Mouse (Mus musculus) megakaryocyte-erythroid progenitor cell, adult 5-6 weeks (primary cell): ENCODE measurements around the gene Itpr1. TPM values are rescaled to one million over a fixed set of nuclear protein-coding genes. Genes with fewer than 3 reads are reported as not detected.

ENCODE experiments used
- ATAC-seq: replicated peaks from 2 replicates; pipeline ENCODE4 v1.8.0; 2016; ENCODE audit warnings: mild to moderate bottlenecking, inconsistent platforms; ENCODE audit not compliant: severe bottlenecking, poor library complexity, low FRiP score, low TSS enrichment
- total RNA-seq, 2 experiments: library from RNA; stranded (forward) in 1 of 2; stranded (reverse) in 1 of 2; fragments of 200-1000, 215-1000 nt in 1 of 2; fragments of >200 nt in 1 of 2; fragmentation: Nextera tagmentation in 1 of 2; gene quantifications; 2 replicates each; pipeline ENCODE4 v1.2.3; 2014 to 2017

The Itpr1 gene
- total RNA-seq, 2 experiments from 2014 or later = 24.8 to 57.6 TPM

DNA sequence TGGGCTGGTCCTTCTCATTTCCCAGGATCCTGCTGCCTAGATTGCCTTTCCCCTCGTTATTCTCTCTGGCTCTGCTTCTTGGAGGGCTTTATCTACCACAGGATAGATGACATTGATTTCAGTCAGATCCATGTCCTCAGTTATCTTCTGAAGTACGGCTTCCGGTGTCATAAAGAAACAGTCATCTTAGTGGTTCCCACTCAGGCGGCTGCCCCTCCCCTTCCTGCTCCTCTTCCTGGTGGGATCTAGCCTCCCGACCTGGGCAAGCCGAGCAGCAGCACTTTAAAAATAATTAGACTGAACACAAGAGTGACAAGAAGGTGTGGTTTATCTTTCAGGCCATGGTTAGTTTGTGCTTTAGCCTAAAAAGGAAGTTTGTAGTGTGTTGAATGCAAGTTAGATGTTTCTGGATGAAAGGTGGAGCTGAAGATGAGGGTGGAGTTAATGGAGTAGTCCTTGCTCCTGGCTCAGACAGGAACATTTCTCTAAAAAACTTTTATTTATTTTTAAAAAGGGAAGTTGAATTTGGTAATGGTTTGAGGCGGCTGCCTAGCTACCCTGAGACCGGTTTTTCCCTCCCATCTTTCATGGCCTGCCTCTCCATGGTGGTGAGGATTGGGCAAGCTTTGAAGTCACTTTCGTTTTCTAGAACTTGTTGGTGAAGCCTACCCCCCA is 94.2 kb downstream of the Itpr1 start:
- peak; percentile 87 for ATAC-seq

DNA sequence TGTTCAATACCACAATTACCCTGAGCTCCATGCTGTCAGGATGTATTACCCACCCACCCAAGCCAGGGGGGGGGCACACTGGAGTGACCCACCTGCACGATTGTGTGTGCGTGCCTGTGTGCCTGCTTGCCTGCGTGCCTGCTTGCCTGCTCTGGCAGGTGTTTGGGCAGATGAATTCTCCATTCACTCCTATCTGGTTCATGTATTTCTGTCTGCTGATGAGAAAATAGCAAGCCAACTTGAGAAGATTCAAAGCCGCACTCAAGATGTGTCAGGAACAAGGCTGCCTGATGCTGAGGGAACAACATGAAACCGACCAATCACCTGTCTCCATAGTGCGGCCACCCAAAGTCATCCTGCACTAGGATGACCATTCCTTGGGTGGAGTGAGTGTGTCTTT is 94.9 kb downstream of the Itpr1 start:
- ATAC-seq = no peak

DNA sequence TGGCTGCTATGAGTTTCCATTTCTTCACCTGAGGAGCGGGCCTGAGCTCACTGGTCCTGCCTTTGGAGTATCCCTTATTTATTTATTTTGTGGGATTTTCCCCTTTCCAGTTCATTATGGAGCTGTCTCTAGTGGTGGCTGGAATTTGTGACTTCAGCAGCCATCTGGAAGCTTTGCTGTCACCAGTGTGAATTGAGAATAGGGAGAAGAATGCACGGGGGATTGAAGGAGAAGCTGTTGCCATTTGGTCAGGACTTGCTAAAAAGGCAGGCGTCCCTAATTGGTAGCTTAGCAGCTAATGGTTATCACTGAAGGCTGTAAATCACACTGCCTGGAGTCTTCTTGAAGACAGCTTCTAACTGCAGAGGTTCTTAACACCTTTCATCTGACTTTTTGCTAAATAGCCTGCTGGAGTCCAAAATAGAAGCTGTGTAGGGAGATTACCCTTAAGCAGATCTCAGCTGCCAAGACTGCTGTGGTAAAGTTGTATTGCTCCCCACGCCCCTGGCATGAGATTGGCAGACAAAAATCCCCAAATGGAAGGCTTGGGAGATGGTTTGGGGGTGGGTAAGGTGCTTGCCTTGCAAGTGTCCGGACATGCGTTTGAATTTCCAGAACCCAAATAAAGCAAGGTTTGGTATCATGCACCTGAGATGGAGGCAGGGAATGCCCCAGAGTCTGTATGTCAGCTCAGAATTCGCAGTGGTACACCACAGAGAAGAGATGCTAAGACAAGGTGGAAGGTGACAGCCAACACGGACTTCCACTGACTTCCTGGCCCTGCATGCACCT is 96.7 kb downstream of the Itpr1 start:
- ATAC-seq = no peak

DNA sequence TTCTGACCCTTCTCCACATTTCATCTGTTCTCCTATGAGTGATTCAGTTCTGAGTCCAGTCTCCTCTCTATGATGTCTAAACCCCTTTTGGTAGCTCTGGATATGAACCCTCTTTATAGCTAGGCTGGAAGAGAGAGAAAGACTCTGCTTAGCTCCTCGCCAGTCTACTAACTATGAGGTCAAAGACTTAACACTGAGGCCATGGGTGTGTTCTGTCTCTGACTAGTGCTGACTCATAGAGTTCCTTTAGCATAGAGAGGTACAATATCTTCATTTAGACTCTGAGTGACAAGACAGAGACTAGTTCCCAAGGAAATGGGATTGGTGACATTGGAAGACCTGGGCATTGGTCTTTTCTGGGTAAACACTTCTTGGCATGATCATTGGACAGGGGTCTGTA is 100.2 kb downstream of the Itpr1 start:
- no peak for ATAC-seq

DNA sequence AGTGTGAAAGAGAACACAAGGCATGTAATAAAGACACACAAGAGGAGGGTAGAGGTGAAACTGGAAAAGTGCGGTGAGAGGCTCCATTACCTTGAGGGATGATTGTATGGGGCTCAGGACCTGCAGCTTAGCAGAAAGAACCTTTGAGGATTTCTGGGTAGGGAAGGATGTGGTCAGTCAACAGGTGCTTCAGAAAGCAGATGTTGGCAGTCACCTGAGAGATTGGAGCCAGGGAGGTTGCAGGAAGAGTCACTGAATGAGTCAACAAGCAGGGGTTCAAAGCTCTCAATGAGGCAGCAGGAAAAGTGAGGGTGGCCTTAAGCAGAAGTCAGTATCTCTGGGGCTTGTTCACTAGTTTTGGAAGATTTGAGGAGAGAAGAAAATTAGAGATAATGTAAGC is 101.1 kb downstream of the Itpr1 start:
- no peak for ATAC-seq

DNA sequence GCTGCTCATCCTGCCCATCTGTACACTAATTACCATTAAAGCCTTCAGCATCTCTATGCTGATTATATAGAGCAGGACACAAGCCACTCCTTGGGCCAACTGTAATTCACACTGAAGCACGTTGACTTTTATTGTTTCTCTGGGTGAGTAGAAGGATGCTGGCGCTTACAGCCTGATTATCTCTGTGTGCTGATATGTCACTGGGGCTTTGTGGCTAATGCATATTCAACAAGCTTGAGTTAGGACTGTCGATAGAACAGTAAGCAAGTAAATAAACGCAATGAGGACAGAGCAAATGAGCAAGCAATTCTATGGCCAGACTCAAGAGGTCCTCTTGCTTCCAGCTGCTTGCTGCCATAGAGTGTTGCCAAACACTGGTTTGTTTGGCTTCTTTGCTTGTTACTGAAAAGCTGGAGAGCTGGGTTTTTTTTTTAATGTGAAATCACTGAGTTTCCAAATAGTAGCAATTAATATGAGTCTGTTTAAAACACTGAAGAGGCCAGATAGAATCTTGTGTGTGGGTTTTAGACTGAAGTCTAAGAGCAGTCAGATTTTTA is 103.5 kb downstream of the Itpr1 start:
- no peak for ATAC-seq

DNA sequence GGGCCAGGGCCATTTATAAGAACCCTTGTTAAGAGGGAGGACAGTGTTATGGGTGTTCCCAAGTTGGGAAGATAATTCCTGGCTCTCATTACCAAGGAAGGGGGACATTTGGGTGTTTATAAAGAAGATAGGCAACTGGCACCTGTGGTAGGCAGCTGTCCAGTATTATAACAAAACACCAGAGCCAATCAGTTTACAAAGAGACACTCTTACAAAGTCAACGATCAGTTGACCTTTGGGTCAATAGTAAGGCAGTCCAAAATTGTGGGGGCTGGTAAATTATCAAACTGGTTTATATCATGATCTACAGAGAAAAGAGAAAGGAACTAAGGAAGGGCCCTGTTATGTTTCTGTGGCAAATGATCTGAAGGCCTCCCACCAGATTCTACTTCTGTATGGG is 104.1 kb downstream of the Itpr1 start:
- ATAC-seq = no peak

DNA sequence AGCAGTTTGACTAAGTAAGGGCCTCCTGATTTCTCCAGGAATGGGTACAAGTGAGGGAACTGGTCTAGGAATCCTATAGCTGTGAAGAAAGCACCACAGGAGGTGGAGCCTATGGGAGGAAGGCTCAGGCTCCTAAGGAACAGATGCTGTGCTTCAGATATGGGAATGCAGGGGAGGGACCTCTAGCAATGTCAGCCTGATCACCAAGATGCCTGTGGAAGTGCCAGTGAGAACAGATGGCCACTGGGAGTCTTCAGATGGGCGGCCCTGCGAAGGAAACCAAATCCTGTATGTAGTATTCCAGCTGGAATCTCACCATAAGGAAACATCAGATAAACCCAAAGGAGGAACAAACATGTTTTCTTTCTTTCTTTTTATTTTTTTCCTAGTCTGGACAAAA is 108.8 kb downstream of the Itpr1 start:
- ATAC-seq = no peak

DNA sequence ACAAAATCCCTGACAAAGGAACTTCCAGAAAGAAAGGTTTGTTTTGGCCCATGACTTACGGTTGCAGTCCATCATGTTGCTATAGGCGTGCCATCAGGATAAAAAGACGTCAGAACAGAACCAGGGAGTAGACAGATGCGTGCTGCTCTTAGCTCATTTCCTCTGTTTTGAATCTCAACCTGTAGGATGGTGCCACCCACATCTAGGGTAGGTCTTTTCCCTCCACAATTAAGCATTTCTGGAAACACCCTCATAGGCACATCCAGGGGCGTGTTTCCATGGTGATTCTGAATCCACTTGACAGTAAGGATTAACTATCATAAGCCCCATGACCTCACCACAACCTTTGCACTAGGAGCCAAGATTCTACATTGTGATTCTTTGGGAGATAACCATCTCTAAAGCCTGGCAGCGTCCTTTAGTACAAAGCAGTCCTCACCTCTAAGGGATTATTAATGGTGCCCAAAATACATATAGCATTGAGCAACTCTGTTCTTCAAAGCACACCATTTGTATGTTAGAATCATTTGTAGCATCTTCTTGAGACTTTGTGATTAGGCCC is 111.6 kb downstream of the Itpr1 start:
- ATAC-seq = no peak

DNA sequence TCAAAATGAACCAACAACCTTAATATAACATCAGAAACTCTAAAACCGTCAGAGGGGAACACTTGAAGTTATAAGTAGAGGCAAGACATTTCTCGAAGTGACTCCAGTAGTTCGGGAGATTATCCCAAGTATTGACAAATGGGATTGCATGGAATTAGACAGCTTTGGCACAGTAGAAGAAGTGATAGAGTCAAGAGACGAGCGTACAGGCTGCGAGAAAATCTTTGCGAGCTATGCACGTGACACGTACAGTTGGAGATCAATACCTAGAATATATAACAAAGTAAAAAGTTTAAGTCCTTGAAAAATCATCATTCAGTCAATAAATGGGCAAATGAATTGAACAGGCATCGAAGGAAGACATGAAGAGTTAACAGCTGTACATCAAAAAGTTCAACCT is 112.5 kb downstream of the Itpr1 start:
- no peak for ATAC-seq

DNA sequence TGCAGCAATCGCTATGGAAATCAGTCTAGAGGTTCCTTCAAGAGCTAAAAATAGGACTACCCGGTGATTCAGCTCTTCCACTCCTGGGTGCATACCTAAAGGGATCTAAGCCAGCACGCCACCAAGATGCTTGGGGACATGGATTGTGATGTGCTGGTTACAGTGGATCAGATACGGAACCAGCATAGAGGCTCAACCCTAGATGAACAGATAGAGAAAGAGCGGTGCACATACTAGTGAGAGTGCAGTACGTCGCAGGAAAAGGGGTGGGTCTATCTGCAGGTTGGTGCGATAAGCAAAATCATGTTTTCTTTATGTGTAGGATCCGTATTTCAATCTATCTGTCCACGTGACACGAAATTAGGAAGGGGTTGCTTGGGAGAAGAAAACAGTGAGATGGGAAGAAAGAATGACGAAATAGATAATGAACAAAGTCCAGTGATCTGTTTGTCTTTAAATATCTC is 113.1 kb downstream of the Itpr1 start:
- ATAC-seq = 0 out of 2 replicates have a peak, but pooled peaks have one; percentile 31

DNA sequence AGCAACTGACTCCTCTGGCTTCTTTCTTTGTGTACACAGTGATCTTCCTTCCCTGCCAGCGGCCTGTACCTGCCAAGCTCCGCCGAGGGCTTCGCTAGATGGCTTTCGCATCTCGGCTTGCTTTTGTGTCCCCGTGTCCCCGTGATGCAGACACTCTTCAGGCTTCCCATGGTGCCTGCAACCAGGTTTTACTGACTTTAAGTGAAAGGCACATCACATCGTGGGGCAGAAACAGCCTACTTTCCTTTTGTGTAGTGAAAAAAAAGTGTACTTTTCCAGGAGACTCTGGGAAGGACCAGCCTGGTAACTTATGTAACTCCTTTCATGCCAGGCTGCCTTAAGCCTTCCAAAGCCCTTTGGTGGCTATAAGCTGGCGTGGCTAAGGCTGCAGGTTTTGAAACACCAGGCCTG is 113.9 kb downstream of the Itpr1 start:
- ATAC-seq = no peak

DNA sequence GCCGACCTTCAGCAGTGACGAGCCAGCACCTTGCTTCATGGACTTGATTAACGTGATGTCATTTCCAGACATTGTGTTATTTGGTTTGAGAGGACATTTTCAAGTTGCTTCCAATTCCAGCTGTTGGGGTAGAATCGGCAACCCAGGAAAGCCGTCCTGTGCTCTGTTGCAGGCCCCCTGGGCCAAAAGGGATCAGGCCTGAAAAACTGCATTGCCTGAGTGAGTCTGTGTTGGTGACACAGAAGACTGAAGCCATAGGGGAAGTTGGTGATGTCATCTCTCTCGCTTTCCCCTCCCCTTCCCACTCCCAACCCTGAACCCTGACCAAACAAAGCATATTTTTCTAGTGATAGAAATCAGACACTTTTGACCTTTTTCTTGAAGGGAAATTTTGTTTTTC is 114.7 kb downstream of the Itpr1 start:
- no peak for ATAC-seq

DNA sequence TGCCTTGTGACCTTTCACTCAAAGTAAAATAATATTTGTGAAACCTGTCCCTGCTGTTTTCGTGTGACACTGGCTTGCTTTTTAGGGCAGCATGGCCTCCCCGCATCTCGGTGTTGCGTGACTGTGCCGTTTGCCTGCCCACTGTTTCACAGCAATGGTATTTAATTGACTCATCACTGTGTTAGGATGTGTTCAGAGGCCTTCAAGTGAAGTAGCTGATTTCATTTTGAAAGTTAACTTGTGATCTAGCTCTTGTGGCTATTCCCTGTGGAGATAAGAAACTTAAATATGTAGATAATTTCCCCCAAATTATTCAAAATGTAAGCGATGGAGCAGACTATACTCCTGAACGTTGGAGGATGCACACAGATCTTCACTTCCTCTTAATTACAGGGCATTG is 115.4 kb downstream of the Itpr1 start:
- no peak for ATAC-seq

DNA sequence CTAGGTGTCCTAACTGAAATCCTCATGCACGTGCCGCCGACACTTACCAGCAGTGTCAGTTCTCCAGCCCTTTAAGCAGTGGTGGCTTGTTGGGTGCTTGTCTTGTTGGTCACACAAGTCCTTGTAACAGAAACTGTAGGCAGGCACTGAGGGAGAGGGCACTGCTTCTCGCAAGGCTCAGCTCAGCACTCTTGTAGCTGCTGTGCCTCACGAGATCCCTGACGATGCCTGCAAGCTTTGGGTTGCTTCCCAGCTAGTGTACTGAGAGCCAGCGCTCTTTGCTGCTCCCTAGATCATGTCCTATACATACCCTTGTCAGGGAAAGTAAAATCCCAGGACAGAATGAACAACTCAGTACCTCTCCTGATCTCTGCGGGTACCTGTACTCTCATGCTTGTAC is 117.6 kb downstream of the Itpr1 start:
- ATAC-seq = no peak

DNA sequence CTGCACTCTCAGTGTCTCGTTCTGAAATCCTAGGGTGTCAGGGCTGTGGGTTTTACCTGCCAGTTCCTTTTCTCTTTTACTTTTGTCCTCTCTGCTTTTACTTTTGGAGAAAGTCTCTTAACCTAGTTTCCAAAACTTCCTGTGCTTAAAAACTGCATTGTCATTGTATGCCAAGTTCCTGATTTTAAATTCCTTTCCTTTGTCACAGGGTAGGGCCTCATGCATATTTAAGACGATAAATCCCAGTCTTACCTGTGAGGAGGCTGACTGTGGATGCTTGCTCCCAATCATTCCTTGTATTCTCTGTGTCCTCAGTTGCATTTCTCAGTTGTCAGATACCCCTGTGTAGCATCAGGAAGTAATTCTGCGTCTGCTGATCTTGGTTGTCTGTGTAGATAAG is 118.4 kb downstream of the Itpr1 start:
- no peak for ATAC-seq

DNA sequence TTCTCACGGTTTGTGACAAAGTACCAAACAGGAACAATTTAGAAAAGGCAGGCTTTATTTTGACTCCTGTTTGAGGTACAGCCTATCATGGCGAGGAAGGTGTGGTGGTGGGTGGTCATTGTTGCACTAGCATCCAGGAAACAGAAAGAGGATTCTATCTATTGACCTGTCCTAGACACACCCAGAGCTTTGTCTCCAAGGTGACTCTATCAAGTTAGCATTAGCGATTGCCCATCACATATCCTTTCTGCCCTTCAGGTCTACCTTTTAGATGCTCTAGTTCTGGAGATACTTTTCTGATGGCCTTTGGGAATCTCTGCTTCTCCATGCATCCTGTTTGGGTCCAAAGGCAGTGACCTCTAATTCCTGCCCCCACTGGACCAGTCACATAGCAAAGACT is 121.2 kb downstream of the Itpr1 start:
- ATAC-seq = no peak

DNA sequence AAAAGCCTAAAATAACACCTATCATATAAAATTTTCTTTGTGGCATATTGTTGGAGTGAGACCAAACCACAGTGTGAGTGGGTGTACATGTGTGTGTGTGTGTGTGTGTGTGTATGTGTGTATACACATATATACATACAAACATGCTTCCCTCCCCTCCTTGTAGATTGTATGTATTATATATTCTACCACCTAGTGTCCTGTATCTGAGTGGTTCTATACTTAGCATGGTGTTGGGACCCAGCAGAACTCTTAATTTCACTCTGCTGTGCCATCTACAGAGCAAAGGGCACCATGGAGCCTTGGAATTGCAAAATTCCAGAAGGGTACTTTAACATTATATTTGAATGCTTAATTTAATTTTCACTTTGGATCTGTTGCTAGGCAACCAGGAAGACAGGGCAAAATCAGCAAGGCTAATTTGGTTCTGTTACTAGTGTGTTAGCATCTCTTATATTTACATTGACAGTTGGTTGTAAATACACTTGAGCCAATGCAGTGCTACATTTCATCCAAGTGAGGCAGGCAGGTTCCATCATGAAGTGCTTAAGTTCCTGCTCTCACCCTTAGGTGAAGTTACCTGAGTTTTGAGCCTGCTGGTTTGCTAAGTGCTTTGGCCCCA is 122.4 kb downstream of the Itpr1 start:
- ATAC-seq = no peak

DNA sequence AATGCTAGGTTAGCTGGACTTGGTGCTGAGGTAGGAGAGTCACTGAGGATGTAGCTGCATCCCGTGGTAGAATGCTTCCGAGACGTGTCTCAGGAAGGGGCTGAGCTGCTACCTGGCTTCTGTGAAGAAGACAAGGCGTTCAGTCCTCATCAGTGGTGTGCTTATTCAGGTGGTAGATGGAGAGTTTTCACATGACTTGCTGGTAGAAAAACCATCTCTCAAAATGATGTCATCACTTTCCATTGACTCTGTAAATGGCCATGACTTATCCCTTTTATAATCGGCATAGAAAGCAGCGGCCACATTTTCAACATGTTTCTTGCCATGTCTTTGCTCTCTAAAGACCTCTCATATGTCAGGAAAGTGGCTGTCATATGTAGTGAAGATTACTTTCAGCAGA is 123.6 kb downstream of the Itpr1 start:
- ATAC-seq = no peak

DNA sequence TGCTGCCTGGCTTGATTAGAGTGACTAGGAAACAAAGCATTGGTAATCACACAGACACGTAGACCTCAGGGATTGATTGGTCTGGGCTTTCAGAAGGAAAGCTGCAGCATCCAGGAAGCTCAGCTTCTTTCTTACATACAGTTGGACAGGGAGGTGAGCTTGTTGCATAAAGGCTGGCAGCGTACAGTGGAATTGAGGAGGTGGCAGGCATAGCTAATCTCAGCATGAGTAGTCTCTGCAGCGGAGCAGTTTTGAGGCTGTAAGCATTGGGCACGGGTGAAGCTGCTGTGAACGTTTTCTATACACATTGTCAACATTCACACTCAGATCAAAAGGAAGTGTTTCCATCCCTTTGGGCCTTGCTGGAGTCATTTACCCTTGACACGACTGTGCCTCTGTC is 124.4 kb downstream of the Itpr1 start:
- ATAC-seq = no peak
